Mouse (Mus musculus) G1E-ER4 (cell line): ENCODE data around the gene 1700123O20Rik. TPM values are rescaled to one million over a fixed set of nuclear protein-coding genes. Genes with fewer than 3 reads are reported as not detected.

ENCODE experiments used
- GATA1 ChIP-seq: IDR thresholded peaks from one replicate; pipeline ENCODE4 v1.8.0; 2012; ENCODE audit warnings: low read length, inconsistent platforms
- polyA plus RNA-seq: library from polyadenylated mRNA; stranded (reverse); fragments of >175 nt; gene quantifications from 2 replicates; pipeline ENCODE4 v1.2.3, GENCODE M21; 2012

1700123O20Rik gene
- polyA plus RNA-seq: 6.6 and 9.8 TPM in 2 replicates

DNA sequence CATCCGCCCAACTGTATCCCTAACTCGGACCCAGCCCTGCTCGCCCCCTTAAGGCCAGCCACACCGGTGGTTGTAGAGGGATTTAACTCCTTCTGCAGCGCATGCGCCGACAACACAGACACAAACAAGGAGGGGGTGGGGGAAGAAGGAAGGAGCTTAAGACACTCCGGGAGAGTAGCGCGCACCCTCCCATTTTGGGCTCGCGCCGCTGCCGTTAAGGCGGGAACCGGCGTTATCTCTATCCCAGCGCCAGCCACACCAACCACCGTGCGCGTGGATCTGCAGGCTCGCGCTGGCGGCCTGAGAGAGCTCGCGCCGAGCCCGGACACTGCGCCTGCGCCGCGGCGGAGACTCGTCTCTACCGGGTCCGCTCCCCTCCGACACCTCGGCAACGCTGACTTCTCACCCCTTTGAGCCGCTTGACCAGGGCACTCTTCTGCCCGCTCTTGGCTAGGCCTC lies at the start of gene 1700123O20Rik:
Gene 1700123O20Rik (plus strand): TSS at position 154 of the 459 bp plus-strand sequence.
- TF ChIP-seq GATA1: peak; percentile 33

DNA sequence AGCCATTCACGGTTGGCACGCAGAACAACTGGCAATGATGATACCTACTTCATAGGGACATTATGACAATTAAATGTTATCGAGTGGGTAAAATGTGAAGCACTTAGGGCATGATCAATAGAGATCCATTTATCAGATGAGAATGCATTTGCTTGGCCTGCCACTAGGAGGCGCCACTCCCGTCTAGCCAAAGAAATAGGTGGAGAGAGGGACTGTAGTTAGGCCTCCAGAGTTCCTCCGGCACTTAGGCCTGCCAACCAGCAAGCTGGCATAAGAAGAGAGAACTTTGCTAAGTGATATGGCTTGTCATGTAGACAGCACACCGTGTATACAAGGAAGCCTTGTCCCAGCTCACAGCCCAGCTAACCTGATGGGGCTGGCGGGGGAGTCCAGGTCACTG lies 49.1 kb upstream of the 1700123O20Rik start:
- TF ChIP-seq GATA1: no peak

DNA sequence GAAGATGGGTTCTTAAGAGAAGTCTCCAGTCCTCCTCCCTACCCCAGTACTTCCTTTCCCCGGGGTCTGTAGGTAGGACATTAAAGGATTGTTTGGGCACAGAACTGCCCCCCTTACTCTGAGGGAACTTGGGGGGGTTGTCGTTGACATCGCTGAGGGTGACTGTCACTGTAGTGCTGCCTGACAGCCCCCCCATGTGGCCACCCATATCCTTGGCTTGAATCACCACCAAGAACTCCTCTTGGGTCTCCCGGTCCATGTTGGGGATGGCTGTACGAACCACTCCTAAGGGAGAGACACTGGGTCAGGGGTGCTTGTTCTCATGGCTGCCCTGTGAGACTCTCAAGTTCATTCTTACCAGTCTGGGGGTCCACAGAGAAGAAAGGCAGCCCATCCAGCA lies 47.8 kb upstream of the 1700123O20Rik start:
- TF ChIP-seq GATA1: no peak

DNA sequence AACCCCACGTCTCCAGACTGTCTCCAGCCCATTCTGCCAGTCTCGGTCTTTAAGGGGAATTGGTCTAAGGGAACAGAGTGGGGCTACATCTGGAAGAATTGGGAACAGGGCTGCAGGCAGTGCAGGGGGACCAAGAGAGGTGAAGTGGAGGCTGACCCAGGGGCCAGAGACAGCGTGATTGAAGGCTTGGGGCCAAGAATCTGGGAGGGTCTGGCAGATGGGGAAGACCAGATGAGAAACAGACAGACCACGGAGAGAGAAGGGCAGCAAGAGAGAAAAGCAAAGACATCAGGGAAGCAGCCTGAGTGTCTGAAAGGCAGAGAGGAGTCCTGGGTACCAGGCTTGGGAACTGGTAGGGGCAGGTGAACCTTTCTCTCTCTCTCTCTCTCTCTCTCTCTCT lies 45.9 kb upstream of the 1700123O20Rik start:
- TF ChIP-seq GATA1: no peak

DNA sequence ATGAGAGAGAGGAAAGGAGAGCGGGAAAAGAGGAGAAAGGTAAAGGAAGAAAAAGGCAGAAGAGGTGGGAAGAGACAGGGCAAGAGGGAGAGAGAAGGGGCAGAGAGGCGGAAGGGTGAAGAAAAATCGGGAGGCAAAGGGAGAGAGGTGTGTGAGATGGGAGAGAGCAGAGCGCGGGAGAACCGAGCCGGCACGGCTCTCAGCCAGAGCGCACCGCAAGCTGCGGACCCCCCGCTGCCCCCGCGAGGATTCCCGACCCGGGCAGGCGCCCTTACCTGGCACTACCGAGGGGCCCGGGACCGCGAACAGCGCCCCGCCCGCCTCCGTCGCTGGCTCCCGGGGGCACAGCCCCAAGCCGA lies 45.1 kb upstream of the 1700123O20Rik start, which contains the start of gene Gm17606:
Gene Gm17606 (plus strand): TSS at position 7 of the 359 bp plus-strand sequence.
- no peak for TF ChIP-seq GATA1

GRCm38 (mm10) chr14:54641305-54641969 lies 44.6 kb upstream of the 1700123O20Rik start, which contains the start of gene Cdh24:
Gene Cdh24 (minus strand): TSS chr14:54641364.
- no peak for TF ChIP-seq GATA1

DNA sequence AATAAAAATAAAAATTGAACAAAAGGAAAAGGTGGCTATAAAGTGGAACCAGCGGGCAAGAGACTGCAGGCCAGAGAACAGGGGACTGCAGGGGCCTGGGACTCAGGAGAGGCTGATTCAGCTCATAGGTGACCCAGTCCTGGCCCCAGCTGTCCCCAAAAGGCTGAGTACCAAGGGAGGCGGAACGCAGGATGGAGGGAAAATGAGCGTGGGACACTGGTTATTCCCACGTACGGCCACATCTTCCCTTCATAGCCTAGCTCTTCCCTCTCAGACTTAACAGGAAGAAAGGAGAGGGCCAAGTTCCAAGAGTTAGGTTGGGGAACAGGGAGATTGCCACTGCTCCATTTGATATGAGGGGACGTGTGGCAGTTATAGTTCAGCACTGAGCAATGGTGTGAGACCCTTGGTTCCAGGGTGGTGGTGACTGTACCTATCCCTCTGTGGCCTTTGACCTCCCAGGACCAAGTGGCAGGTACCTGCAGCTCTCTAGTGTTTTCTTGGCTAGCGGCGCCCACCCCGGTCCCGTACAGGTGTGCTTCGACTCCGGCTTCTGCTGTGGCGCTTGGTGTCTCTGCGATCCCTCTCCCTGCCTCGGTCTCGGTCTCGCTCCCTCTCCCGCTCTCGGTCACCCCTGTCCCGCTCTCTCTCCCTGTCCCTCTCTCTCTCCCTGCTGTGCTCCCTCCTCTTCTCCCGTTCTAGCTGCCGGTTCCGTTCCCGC lies 43.6 kb upstream of the 1700123O20Rik start:
- TF ChIP-seq GATA1: no peak

DNA sequence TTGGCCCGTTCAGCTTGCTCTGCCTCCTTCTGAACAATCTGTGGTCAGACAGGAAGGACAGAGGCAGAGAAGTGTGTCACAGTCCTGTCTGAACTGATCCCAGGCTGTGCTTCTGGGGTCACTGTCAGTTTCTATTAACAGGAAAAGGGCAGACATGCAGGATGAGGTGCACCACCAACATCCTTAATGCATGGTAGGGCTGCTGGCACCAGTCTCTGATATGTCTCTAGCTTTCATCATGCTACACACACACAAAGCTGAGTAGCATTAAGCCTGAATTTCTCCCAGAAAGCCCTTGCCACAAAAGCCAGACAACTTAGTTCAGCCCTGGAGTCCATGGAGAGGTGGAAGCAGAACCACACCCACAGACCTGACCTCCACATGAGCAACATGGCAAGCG lies 43.0 kb upstream of the 1700123O20Rik start:
- TF ChIP-seq GATA1: no peak

DNA sequence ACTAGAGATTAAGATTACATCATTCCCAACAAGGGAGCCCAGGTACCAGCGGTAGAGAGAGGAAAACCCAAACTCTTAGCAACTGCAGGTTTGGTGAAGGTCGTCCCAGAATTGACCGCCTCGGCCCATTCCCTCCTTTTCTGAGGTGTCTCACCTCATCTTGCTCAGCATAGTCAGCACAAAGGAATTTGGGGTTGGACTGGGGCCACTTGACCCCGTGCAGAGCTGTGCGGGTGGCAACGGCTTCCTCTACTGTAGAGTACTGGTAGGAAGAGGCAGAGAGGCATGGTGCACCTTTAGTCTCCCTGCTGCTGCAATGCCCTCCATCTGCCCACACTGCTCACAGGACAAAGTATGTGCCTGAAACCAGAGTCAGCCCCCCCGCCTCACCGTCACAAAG lies 41.7 kb upstream of the 1700123O20Rik start:
- no peak for TF ChIP-seq GATA1

- no peak for TF ChIP-seq GATA1
These were observed 39.6 kb upstream of the 1700123O20Rik start for GRCm38 (mm10) chr14:54646455-54646854.

GRCm38 (mm10) chr14:54646898-54647636 lies 38.9 kb upstream of the 1700123O20Rik start:
- no peak for TF ChIP-seq GATA1

GRCm38 (mm10) chr14:54647900-54648299 lies 38.1 kb upstream of the 1700123O20Rik start:
- TF ChIP-seq GATA1: peak; percentile 62

DNA sequence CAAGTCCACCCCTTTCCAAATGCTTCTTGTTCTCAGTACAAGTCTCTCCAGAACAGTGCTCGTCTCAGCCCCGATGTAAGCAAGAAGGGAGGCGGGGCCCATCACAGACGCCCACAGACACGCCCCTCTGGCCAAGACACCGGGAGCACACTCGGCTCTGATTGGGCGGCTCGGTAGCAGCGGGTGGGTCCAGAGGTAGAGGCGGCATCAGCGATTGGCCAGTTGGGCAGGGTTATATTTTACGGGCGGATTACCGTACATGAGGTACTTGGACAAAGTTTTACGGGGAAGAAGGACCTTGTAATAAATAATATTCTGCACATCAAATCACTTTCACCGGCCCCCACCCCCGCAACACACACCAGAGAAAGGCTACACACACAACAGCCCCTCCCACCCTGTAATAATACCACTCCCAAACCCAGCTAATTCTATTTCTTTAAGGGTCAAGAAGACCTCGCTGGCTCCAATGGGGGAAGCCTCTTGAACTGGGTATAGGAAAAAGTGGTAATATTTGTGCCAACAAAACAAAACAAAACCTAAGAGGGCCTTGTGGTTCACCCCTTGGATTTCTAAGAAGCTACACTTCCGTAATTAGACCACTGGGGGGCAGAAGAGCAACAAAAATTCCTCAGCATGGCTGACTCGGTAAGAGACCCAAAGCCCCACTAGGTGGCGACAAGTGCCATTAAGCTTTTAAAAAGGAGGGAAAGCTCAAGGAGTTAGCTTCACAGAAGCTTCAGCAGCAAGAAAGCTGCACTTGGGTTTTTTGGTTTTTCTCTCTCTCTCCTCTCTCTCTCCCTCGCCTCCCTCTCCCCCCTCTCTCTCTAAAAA lies 35.2 kb upstream of the 1700123O20Rik start:
- TF ChIP-seq GATA1: no peak

GRCm38 (mm10) chr14:54651556-54651955 lies 34.5 kb upstream of the 1700123O20Rik start:
- no peak for TF ChIP-seq GATA1

- no peak for TF ChIP-seq GATA1
These were observed 33.2 kb upstream of the 1700123O20Rik start for GRCm38 (mm10) chr14:54652787-54653186.

- no peak for TF ChIP-seq GATA1
These were observed 32.5 kb upstream of the 1700123O20Rik start for GRCm38 (mm10) chr14:54653496-54653895.
